Mouse (Mus musculus) heart, adult 11 months (tissue): ENCODE results near the gene Cdc42.

ENCODE experiments used
- DNase-seq: peaks from one replicate; pipeline ENCODE4 v3.0.0; 2022

The Cdc42 gene

DNA sequence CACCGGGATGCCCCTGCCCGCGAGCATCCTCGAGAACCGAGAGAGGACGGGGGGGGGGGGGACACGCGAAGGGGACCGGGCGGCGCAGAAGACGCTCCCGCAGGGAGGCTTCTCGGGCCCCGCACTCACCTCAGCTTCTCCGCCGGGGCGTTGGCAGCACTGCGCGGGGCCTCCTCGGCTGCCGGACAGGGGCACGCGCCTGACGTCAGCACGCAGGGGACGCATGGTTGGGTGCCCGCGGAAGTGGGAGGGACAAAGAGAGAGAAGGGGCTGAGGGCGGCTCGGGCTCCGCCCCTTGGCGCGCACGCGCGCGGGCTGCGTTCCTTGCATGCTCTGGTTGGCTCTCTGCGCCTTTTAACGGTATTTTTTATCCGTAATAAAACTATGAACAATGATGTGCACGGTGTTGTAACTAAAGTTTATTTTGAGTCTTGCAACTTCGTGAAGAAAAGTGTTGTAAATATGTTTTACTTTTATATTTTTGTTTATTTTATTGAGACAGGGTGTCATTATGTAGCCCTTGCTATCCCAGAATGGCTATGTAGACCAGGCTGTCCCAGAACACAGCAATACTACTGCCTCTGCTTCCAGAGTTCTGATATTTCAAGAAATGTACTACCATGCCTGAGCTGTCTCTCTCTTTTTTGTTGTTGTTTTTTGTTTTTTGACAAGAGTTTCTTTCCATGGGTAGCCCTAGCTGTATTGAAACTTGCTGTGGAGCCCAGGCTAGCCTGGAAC lies at the start of gene Cdc42:
Cdc42 (minus strand) TSS at position 204 of the 738 bp plus-strand sequence.
- peak; percentile 100 for DNase-seq

- DNase-seq = peak; percentile 92
These were observed 48.1 kb upstream of the Cdc42 start for GRCm38 (mm10) chr4:137405571-137405970.

DNA sequence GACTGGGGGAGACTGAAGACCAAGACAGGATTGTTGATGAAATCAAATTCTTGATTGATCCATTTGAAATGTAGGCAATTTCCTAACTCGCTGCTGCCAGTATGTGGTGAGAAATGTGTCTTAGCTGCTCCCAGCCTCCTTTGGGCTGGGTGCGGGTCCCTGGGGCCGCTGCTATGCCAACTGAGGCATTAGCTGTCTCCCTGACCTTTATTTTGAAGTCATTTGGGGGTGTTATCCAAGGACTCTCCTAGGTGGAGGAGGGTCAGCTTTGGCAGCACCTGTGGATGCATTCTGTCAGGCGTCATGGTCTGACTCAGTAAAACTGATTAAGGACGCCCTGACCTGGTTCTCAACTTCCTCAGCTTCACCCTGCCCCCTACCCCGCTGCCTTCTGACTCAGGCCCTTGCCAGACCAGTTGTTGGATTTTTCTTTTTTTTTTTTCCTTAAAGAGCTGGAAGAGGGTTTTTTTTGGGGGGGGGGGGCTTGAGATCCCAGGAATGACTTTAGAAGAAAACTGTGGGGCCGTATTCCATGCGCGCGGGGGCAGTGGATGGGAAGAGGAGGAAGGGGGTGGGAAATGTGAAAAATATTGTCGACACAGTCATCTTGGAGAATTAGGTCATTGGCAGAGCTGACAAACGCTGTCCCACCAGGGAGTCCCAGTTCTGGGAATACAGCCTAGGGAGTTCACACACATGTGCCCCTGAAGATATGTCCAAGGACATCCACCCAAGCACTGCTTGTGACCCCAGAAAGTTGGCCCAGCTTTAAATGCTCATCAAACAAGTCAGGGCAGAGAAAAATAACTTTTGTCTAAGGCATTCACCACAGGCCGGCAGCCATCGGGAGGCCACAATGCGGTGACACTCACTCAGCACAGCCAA lies 39.4 kb upstream of the Cdc42 start:
- DNase-seq = peak; percentile 97

GRCm38 (mm10) chr4:137393378-137394135 lies 36.0 kb upstream of the Cdc42 start:
- peak; percentile 98 for DNase-seq

GRCm38 (mm10) chr4:137392874-137393273 lies 35.4 kb upstream of the Cdc42 start:
- peak; percentile 89 for DNase-seq

DNA sequence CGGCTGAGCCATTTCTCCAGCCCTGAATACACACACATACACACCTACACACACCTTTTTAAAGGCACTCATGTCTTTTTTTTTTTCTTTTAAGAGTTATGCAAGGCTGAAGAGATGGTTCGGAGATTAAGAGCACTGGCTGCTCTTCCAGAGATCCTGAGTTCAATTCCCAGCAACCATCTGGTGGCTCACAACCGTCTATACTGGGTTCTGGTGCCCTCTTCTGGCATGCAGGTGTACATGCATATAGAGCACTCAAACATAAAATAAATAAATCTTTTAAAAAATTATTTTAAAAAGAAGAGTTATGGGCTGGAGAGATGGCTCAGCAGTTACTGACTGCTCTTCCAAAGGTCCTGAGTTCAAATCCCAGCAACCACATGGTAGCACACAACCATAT lies 33.8 kb upstream of the Cdc42 start:
- no peak for DNase-seq

DNA sequence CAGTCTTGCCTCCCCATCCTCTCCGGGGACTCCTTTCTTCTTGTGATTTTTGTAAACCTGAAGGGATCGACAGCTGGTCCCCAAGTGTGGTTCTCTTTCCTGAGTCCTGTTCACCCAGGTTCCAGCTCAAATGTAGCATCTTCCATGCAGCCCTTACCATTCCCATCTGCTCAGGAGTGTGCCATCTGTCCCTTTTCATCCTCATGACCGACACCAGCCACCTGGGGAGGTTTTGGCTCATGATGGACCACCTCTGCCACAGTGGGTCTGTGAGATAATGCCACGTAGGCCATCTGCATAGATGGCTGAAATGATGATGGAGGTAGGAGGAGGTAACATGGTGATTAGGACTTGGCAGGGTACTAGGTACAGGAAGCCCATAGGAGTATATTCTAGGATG lies 32.7 kb upstream of the Cdc42 start:
- no peak for DNase-seq

DNA sequence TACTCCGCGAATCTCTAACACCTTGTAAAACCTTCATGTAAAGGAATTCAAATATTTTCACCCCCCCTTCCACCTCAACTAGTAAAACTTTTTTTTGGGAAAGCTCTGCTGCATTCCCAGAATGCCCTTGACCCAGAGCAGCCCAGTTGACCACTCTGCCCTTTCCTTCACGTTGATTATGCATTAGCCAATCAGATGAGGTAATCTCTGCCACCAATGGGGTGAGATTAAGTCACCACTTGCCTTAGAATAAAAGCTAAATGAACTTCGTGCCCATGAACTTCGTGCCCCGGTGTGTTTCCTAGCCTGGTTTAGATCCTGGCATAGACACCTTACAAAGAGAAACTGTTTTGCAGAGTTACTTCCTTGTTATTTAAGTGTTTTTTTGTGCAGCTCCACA lies 31.5 kb upstream of the Cdc42 start:
- peak; percentile 93 for DNase-seq

GRCm38 (mm10) chr4:137388059-137388794 lies 30.7 kb upstream of the Cdc42 start:
- peak; percentile 99 for DNase-seq

DNA sequence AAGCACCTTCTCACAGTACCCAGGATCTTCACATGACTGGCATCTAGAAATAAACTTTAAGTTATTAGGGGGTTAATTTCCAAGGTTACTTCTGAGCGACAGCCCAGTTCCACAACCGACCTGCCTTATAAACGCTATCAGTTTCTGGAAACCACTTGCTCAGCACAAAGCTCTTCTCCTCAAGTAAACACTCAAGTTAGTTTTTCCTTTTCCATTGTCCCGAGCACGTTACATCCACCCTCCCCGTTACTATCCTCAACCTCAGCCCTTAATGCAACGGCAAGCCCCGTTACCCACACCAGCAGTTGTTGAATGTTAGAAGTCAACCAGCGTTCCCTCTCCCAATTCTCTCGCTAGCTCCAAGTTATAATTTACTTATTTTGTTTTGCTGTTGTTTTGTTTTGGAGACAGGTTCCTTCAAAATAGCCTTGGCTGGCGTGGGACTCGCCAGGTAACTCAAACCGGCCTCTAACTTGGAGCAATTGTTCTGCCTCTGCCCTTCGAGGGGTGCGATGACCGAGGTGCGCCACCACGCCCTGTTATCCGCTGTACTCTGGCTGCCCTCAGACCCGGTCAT lies 30.1 kb upstream of the Cdc42 start:
- DNase-seq = no peak

DNA sequence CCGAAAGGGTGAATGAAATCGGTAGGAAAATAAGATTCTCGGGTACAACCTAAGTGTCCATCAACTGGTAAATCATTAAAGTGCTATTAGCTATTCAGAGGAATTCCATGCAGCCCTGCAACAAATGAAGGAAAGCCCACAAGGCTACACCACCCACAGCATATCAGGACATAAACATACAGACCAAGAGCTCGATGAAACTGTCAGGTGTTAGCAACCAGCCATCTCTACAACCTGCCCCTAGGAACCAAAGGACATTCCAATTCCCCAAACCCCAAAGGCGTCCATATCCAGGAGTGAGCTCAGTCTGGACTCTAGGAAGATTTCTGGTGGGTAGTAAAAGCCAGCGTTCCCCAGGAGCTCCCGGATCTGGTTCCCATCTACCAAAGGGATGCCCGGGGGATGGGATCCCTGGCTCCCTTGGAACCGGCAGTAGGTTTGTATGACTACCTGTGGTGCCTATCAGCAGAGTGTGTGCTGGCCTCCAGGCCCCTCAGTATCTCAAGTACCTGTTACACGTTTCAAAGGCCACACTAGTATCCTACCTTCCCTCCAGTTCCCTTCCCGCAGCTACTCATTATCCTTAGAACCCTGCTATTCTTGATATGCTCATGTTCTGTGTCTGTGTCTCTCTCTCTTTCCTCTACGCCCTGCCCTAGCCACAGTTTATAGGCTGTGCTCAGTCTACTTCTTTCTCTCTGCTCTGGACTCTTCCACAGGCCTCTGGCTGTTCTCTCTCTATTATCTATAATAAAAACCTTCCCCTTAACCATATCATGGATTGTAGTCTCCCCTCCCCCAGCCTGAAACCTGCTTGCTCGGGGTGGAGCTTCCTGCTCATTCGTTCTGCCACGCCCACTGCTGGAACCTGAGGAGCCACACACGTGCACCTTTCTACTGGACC lies 23.4 kb upstream of the Cdc42 start:
- peak; percentile 91 for DNase-seq

DNA sequence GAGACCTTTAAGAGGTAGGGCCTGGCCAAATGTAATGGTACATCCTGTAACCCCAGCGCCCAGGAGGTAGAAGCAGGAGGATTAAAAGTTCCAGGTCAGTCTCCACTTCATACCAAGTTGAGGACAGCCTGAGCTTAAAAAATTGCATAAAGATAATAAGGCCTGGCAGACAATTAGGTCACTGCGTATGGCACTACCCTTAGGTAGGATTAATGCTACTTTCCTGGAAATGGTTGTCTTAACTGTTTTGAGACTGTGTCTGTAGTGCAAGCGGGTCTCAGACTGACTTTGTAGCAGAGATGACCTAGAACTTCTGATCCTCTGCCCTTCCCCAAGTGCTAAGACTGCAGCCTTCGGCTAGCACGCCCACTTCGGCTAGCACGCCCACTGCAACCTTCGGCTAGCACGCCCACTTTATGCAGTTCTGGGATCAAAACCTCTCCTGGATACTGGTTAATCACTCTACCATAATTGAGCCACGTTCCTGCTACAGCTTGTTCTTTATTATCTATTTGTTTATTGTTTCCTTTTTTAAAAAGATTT lies 22.3 kb upstream of the Cdc42 start:
- DNase-seq = no peak

DNA sequence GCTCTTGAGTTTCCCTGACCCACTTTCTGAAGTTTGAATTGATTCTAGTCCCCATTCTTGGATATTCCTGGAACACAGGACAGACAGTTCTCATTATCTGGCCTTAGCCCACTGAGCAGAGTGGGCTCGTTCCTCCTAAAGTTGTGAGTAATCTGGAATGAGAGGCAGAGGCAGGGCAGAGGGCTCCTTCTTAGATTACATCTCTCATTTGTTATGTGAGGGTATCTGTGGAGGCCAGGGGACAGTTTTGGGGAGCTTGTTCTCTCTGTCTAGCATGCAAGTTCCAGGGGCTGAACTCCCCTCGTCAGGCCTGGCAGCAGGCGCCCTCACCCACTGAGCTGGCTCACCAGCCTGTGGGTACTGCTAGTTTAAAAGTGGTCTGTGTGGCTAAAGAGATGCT lies 21.6 kb upstream of the Cdc42 start:
- peak; percentile 52 for DNase-seq

DNA sequence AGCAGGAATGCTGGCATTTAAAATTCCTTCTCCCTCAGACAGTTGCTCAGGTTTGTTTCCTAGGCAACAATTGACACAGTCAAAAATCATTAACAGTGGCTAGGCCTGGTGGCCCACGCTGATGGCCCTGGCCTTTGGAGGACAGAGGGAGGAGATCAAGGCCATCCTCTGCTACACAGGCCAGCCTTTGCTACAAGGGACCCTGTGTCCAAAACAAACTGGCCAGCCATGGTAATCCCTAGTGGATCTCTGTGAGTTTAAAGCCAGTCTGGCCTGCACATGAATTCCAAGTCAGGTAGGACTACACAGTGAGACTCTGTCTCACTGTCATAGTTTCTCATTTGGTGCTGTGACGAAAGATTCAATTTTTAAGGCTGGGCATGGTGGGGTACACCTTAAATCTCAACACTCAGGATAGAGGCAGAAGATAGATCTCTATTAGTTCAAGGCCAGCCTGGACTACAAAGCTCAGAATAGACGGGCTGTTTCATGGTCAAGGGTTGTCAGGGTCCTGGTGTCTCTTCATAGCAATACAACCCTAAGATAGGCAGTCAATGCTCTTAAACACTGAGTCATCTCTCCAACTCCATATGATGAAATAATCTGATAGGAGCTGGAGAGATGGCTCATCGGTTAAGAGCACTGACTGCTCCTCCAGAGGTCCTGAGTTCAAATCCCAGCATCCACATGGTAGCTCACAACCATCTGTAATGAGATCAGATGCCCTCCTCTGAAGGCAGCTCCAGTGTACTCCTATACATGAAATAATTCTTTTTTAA lies 20.2 kb upstream of the Cdc42 start:
- peak; percentile 83 for DNase-seq

- DNase-seq = peak; percentile 82
These were observed 19.3 kb upstream of the Cdc42 start for GRCm38 (mm10) chr4:137376778-137377177.

DNA sequence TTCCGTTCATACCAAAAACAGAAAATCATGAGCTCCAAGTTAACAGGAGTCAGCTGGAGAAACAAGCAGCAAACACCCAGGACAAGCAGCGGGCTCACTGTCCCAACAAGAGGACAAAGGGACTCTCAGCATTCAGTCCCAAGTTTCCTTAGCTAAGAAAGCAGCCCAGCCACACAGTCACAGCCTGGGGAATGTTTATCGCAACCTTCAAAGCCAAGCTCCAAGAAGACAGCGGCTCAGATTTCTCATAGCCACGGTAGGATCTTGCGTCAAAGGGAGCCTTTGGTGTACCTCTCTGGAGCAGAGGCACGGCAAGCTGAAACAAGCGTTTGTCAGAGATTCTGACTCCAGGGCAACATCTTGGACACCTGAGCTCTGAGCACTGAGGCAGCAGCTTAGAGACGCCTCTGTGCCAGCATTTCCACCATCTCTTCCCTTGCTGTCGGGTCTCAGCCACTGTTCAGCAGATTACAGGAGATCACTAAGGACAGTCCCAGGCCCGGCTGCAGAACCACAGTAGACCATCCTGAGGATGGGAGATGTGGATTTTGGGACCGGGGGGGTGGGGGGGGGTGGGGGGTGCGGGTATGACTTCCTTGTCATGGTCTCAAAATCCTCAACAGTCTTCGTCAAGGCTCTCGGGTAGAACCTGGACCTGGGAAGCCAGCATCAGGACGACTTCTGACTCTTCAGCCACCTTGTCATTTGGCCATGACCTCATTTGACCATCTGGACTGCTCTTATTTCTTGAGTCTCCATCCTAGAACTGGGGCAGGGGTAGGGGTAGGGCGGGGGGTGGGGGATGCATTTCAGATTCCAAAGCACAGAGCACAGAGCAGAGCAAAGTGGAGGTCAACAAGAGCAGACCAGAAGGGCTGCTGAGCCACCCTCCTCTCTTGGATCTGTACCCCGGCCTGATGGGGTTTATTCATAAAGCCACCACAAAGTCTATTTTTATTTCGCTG lies 18.1 kb upstream of the Cdc42 start:
- peak; percentile 90 for DNase-seq

DNA sequence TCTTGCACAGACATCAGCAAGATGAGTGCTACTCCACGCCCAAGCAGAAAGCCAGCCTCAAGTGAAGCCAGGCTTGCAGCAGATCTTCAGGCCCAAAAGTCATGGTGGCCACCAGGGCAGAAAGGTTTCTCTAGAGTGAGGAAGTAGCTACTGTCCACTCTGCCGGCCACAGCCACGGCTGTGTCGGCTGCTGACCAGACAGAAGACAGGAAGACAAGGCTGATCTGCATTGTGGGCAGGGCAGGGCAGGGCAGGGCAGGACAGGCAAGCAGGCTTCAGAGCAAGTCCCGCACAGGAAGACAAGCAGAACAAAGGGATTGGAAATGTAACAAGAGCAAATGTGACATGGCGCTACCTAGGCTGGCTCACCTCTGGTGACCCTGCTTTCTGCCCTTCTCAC lies 16.2 kb upstream of the Cdc42 start:
- DNase-seq = peak; percentile 97
